Mouse (Mus musculus) brown adipose tissue, adult 24 weeks (tissue): ENCODE data around the gene Rad51b. TPM values are rescaled to one million over a fixed set of nuclear protein-coding genes. Genes with fewer than 3 reads are reported as not detected.
A peak's percentile ranks its signal among the peaks of the same experiment; 100 is the strongest.

Experiments used
- H3K27ac ChIP-seq: fragments of 200-500 bp; replicated peaks from 2 replicates; pipeline ENCODE4 v1.5.1; 2012; ENCODE audit warnings: low read depth, mild to moderate bottlenecking, low read length
- H3K4me1 ChIP-seq: fragments of 200-500 bp; 2 replicates; pipeline ENCODE4 v1.6.1; 2012; ENCODE audit warnings: low read length, mixed read lengths; ENCODE audit not compliant: control insufficient read depth, insufficient read depth, insufficient read length
- H3K4me3 ChIP-seq: fragments of 200-500 bp; 2 replicates; pipeline ENCODE4 v1.5.1; 2012; ENCODE audit warnings: low read depth, mild to moderate bottlenecking, low read length, moderate library complexity; ENCODE audit not compliant: insufficient read depth
- polyA plus RNA-seq: library from polyadenylated mRNA; stranded (reverse); fragments of >200 nt; gene quantifications from 2 replicates; pipeline ENCODE4 v1.2.4, GENCODE M21; 2012; ENCODE audit not compliant: missing spikeins, insufficient read depth, insufficient read length

The Rad51b gene
- polyA plus RNA-seq, 1 experiment, result 0.75 TPM

- no peak overlapping the region for H3K4me3 ChIP-seq
- peak overlapping the region; percentile 26 for H3K27ac ChIP-seq
- peaks cover 4% of the 10 kb centered on the region; the same call in 1 of the 2 replicates for H3K4me1 ChIP-seq
Measured at GRCm38 (mm10) chr12:79613061-79613788, 316.1 kb downstream of the Rad51b start.

- Histone ChIP-seq H3K4me1 (peaks cover 4% of the 10 kb centered on the region; the same call in 1 of the 2 replicates), H3K27ac (peak overlapping the region; percentile 49), H3K4me3 (no peak overlapping the region)
Measured at GRCm38 (mm10) chr12:79613846-79614582, 316.9 kb downstream of the Rad51b start.

DNA sequence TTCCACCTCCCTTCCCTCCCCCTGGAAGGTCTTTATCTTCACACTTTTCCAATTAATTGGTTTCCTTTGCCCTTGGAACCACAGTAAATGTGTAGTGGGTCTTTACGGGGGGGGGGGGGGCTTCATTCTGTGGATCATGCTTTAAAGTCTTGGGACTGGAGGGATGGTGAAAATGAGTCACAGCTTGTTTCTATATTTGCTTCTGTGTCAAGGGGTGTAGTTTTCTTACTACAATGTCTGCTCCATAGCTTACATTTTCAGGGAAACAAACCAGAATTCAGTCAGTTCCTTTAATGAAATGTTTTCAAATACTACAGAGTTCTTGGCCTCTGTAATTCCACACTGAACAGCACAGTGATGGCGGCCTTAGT is 317.5 kb downstream of the Rad51b start:
- peaks cover 4% of the 10 kb centered on the region; the same call in 1 of the 2 replicates for H3K4me1 ChIP-seq

DNA sequence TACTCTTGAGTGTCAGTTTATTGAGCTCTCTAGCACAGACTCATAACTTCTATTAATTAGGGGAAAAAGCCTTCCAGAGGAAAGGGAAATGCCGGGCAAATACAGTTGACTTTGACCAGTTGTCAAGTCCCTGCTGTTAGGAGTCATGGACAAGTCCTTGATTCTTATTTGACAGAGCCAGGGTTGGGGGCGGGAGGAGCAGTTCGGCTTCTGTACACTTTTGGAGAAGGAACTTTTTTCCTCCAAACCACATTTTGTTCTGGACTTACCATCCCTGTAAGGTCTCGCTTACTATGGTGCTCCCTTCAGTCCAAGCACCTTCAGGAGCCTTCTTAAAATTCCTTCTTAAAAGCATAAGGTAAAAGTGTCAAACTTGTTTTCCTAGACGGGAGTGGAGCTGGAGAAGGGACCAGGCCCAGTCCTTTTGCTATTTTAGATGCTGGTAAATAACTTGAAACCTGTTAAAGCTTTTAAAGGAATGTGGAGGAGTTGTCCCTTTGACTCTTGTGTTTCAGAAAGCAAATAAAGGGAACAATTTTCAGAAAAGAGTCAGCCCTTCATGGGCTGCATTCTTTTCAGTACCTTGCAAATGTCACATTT is 318.7 kb downstream of the Rad51b start:
- Histone ChIP-seq H3K4me1 (peaks cover 4% of the 10 kb centered on the region; the same call in 1 of the 2 replicates), H3K27ac (no peak overlapping the region; the same call in 1 of the 2 replicates), H3K4me3 (no peak overlapping the region)

More for the DNA sequence above, 317.5 kb downstream of the Rad51b start:
- H3K4me3 ChIP-seq, result no peak overlapping the region
- no peak overlapping the region for H3K27ac ChIP-seq

DNA sequence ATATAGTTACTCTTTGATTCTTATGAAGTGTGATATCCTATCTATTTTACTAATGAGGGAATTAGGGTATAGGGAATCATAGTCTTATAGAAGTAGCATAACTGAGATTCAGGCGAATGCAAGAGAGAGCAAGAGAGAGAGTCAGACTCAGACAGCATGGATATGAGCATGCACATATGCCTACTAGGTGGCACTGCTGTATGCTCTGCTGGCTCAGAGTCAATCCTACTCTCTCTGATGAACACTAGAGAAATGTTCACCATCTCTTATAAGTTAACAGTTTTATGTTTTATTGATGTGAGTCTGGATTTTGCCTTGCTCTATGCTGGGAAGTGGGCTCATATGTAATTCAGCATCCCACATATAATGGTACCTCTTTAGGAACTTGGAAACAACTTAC is 321.9 kb downstream of the Rad51b start:
- no peak overlapping the region for H3K27ac ChIP-seq

GRCm38 (mm10) chr12:79620693-79621092 is 323.6 kb downstream of the Rad51b start:
- H3K4me1 ChIP-seq, result 0 out of 2 replicates have a peak, but pooled peaks cover 2% of the 10 kb centered on the region
- no peak overlapping the region for H3K4me3 ChIP-seq
- no peak overlapping the region for H3K27ac ChIP-seq

More for the DNA sequence above, 321.9 kb downstream of the Rad51b start:
- Histone ChIP-seq H3K4me3 (no peak overlapping the region), H3K4me1 (no peaks in the 10 kb centered on the region)

GRCm38 (mm10) chr12:79623308-79623707 is 326.2 kb downstream of the Rad51b start:
- Histone ChIP-seq H3K4me1 (peaks cover 7% of the 10 kb centered on the region; the same call in 1 of the 2 replicates), H3K4me3 (no peak overlapping the region), H3K27ac (no peak overlapping the region)

DNA sequence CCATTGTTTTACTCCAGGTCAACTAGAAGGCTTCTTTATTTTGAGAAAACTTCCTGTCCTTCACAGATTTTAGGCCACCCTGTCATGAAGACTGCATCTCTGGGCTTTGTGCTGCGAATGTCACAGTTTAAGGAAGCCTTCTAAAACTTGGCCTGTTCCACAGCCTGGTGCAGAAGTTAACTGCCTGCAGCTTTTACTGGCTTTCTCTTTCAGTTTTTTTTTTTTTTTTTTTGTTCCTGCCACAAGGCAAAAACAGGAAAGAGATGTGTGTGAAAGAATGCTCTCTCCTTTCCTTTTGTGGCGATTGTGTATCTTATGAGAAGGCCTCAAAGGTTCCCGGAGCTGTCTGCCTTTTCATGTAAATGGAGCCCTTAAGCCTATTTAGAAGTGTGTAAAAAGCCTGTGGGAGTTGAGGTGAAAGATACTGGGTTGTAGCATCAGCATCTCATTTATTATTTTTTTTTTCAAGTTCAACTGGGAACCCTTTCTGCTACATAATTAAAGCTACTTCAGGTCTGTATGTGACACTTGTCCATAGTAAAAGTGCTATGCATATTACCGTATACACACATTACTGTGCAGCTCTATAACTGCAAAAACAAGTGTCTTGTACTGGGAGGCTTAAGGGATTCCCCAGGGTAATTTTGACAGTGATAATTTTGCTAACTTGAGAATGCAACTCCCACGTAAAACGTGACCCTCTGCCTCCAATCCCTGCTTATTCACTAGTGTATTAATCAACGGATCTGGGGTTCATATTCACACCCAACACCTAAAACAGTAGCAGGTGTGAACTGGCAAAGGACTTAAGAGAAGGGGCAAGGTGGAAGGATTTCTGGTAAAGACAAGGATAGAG is 328.8 kb downstream of the Rad51b start:
- Histone ChIP-seq H3K27ac (peak overlapping the region; percentile 79), H3K4me3 (no peak overlapping the region), H3K4me1 (peaks cover 7% of the 10 kb centered on the region; the same call in 1 of the 2 replicates)

- no peak overlapping the region for H3K4me3 ChIP-seq
- H3K27ac ChIP-seq, result peak overlapping the region; percentile 79
- H3K4me1 ChIP-seq, result peaks cover 7% of the 10 kb centered on the region; the same call in 1 of the 2 replicates
Measured at GRCm38 (mm10) chr12:79626555-79627080, 329.5 kb downstream of the Rad51b start.

DNA sequence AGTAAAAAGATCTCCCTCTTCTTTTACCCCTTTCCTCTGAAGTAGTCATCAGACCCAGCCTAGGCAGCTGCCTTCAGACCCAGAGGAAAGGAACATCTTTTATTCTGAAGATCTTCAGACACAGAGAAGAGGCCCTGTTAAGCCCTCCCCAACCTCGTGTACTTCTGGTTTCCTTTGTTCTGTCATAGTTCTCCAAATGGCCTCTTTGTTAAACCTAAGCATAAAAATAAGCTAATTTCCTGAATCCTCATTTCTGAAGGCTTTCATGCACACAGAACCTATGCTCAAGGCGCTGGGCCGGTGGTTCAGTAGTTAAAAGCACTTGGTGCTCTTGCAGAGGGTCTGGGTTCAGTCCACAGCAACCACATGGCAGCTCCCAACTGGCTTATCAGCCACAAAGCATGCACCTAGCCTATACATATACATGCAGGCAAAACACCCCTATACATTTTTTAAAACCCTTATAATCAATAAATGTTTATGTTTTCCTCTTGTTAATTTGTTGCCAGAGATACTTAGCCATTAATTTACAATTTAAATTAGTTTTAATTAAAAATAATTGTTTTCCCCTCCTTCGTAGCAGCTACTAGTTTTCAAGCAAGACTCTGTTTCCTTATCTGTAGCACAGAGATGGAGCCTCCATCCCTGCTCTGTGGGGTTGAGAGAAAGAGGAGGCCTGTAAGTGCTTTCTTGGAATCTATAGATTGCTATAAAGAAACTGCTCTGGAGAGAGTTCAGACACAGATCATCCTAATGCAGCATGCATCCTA is 330.5 kb downstream of the Rad51b start:
- H3K4me3 ChIP-seq, result no peak overlapping the region
- peaks cover 7% of the 10 kb centered on the region; the same call in 1 of the 2 replicates for H3K4me1 ChIP-seq
- H3K27ac ChIP-seq, result peak overlapping the region; percentile 81

DNA sequence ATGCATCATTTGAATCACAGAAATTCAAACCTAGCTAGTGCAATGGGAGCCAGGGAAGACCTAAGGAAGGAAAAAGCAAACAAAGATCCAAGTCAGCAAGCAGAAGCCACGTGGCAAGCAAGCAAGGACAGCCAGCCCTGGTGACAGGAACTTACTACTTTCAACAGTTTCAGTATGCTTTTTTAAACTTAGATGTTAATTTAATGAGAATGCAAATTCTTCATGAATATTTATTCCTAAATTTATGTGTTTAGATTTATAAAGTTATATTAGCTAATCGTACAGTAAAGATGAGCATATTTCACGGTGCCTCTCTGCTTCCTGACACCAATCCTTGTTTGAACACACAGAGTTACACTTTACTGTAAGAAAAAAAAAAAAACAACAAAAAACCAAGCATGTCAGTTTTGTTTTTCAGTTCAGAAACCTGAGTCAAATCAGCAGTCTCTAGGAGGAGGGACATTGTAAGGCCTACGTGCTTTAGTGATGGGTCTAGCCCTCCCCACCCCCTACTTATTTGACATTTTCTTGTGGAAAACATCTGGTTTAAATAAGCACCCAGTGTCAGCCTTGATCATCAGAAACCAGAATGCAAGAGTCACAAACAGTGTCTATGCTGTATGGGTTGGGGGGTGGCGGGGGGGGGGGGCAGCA is 331.2 kb downstream of the Rad51b start:
- Histone ChIP-seq H3K4me3 (no peak overlapping the region), H3K4me1 (peaks cover 7% of the 10 kb centered on the region; the same call in 1 of the 2 replicates), H3K27ac (peak overlapping the region; percentile 74)

- Histone ChIP-seq H3K4me1 (peaks cover 5% of the 10 kb centered on the region; the same call in 1 of the 2 replicates), H3K4me3 (no peak overlapping the region), H3K27ac (peak overlapping the region; percentile 84)
Measured at GRCm38 (mm10) chr12:79629945-79630850, 333.1 kb downstream of the Rad51b start.
